Mouse (Mus musculus) limb, embryonic 10.5 days (tissue): ENCODE data around the gene Serping1. TPM values are rescaled to one million over a fixed set of nuclear protein-coding genes. Genes with fewer than 3 reads are reported as not detected.
"Not testable (repeated sequence)": the region's sequence is repeated elsewhere in the genome, so short reads cannot be mapped to it uniquely, and the experiment has no call there.

ENCODE experiments used
- DNase-seq: peaks from one replicate; pipeline ENCODE4 v3.0.0-alpha.2; 2017; ENCODE audit warnings: low spot score
- H3K27ac ChIP-seq: fragments of 300-500 bp; sonication (generic); 2 replicates; pipeline ENCODE4 v1.5.1; 2016; ENCODE audit warnings: mild to moderate bottlenecking
- H3K27me3 ChIP-seq: fragments of 300-500 bp; sonication (generic); 2 replicates; pipeline ENCODE4 v1.6.1; 2016; ENCODE audit warnings: low read depth, mild to moderate bottlenecking; ENCODE audit not compliant: poor library complexity, severe bottlenecking
- H3K36me3 ChIP-seq: fragments of 300-500 bp; sonication (generic); 2 replicates; pipeline ENCODE4 v1.6.1; 2016; ENCODE audit warnings: mild to moderate bottlenecking, moderate library complexity
- H3K4me1 ChIP-seq: fragments of 300-500 bp; sonication (generic); 2 replicates; pipeline ENCODE4 v1.6.1; 2016
- H3K4me3 ChIP-seq: fragments of 300-500 bp; sonication (generic); 2 replicates; pipeline ENCODE4 v1.5.1; 2016; ENCODE audit warnings: mild to moderate bottlenecking, moderate library complexity
- H3K9me3 ChIP-seq: fragments of 300-500 bp; sonication (generic); replicated peaks from 2 replicates; pipeline ENCODE4 v1.6.1; 2016; ENCODE audit warnings: mild to moderate bottlenecking
- WGBS: fragments of 180-500 bp; shearing (Covaris S2); methylation state at CpG from one replicate; pipeline ENCODE4 v1.1.7; 2016; 5-methylcytosine and 5-hydroxymethylcytosine counted together
- polyA plus RNA-seq: library from polyadenylated mRNA; unstranded; fragments of >200 nt; fragmentation: Nextera tagmentation; extraction: Ambion mirVana; gene quantifications from 2 replicates; pipeline ENCODE4 v1.2.1, GENCODE M21; 2016

Serping1 gene
- 9.3 and 10.8 TPM in 2 replicates for polyA plus RNA-seq

- H3K27ac ChIP-seq = peak within 1 kb of the TSS; percentile 91
- no peak for DNase-seq
- no peaks in the 10 kb centered on the region for H3K27me3 ChIP-seq
- no peaks in the 10 kb centered on the region for H3K9me3 ChIP-seq
- 63% methylated on average over 9 of the region's 9 CpGs for WGBS
- no peaks in the 10 kb centered on the region for H3K36me3 ChIP-seq
- peaks cover 16% of the 10 kb centered on the region for H3K4me1 ChIP-seq
- peak within 1 kb of the TSS; percentile 50 for H3K4me3 ChIP-seq
Observed at GRCm38 (mm10) chr2:84775241-84775640, at the start of gene Serping1. Gene Serping1 (minus strand): TSS chr2:84775444.

- 46% methylated on average over 2 of the region's 2 CpGs for WGBS
- H3K27me3 ChIP-seq = no peaks in the 10 kb centered on the region; the same call in 1 of the 2 replicates
- H3K36me3 ChIP-seq = no peaks in the 10 kb centered on the region
- H3K4me1 ChIP-seq = peaks cover 30% of the 10 kb centered on the region
- peak overlapping the region; percentile 72 for H3K27ac ChIP-seq
- no peak for DNase-seq
- H3K9me3 ChIP-seq = no peaks in the 10 kb centered on the region
- no peak overlapping the region for H3K4me3 ChIP-seq
Observed at GRCm38 (mm10) chr2:84823237-84823636, 48.0 kb upstream of the Serping1 start.

GRCm38 (mm10) chr2:84822552-84822951 lies 47.3 kb upstream of the Serping1 start, which contains the start of gene Smtnl1:
Gene Smtnl1 (minus strand): TSS chr2:84822652.
- Histone ChIP-seq H3K9me3 (no peaks in the 10 kb centered on the region), H3K4me3 (no peak within 1 kb of the TSS), H3K27me3 (no peaks in the 10 kb centered on the region; the same call in 1 of the 2 replicates), H3K36me3 (no peaks in the 10 kb centered on the region), H3K27ac (peak within 1 kb of the TSS; percentile 72), H3K4me1 (peaks cover 23% of the 10 kb centered on the region)
- WGBS = 69% methylated on average over 13 of the region's 13 CpGs
- no peak for DNase-seq

- Histone ChIP-seq H3K36me3 (no peaks in the 10 kb centered on the region), H3K9me3 (no peaks in the 10 kb centered on the region), H3K4me1 (peaks cover 15% of the 10 kb centered on the region), H3K4me3 (no peak overlapping the region), H3K27ac (no peak overlapping the region), H3K27me3 (no peaks in the 10 kb centered on the region; the same call in 1 of the 2 replicates)
- DNase-seq = no peak
- 74% methylated on average over 3 of the region's 3 CpGs for WGBS
Observed at GRCm38 (mm10) chr2:84819861-84820260, 44.6 kb upstream of the Serping1 start.

GRCm38 (mm10) chr2:84812676-84813075 lies 37.4 kb upstream of the Serping1 start:
- Histone ChIP-seq H3K4me1 (peaks cover 9% of the 10 kb centered on the region), H3K4me3 (no peak overlapping the region), H3K9me3 (no peaks in the 10 kb centered on the region), H3K27me3 (no peaks in the 10 kb centered on the region), H3K36me3 (no peaks in the 10 kb centered on the region), H3K27ac (no peak overlapping the region)
- DNase-seq = no peak
- 81% methylated on average over 6 of the region's 6 CpGs for WGBS

- 89% methylated on average over 7 of the region's 7 CpGs for WGBS
- Histone ChIP-seq H3K27ac (0 out of 2 replicates have a peak overlapping the region, but pooled peaks have one; percentile 30), H3K9me3 (no peaks in the 10 kb centered on the region), H3K27me3 (no peaks in the 10 kb centered on the region), H3K4me1 (peaks cover 9% of the 10 kb centered on the region), H3K36me3 (no peaks in the 10 kb centered on the region), H3K4me3 (no peak overlapping the region)
- no peak for DNase-seq
Observed at GRCm38 (mm10) chr2:84811880-84812279, 36.6 kb upstream of the Serping1 start.

- Histone ChIP-seq H3K27ac (peak overlapping the region; percentile 75), H3K9me3 (no peaks in the 10 kb centered on the region)
- WGBS = 40% methylated on average over 26 of the region's 26 CpGs
Observed at GRCm38 (mm10) chr2:84810886-84811577, 35.8 kb upstream of the Serping1 start.

GRCm38 (mm10) chr2:84810526-84810885 lies 35.3 kb upstream of the Serping1 start:
- DNase-seq = no peak

More at GRCm38 (mm10) chr2:84810886-84811577, 35.8 kb upstream of the Serping1 start:
- Histone ChIP-seq H3K4me1 (peaks cover 9% of the 10 kb centered on the region), H3K27me3 (no peaks in the 10 kb centered on the region), H3K4me3 (peak overlapping the region; percentile 37), H3K36me3 (no peaks in the 10 kb centered on the region)
- peak; percentile 86 for DNase-seq

GRCm38 (mm10) chr2:84809330-84809729 lies 34.1 kb upstream of the Serping1 start:
- Histone ChIP-seq H3K27ac (no peak overlapping the region), H3K4me3 (no peak overlapping the region), H3K36me3 (no peaks in the 10 kb centered on the region), H3K4me1 (peaks cover 9% of the 10 kb centered on the region), H3K27me3 (no peaks in the 10 kb centered on the region), H3K9me3 (no peaks in the 10 kb centered on the region)
- DNase-seq = no peak

More at GRCm38 (mm10) chr2:84810526-84810885, 35.3 kb upstream of the Serping1 start:
- no peaks in the 10 kb centered on the region for H3K9me3 ChIP-seq
- peak overlapping the region; percentile 75; the same call in 1 of the 2 replicates for H3K27ac ChIP-seq
- no peak overlapping the region for H3K4me3 ChIP-seq
- H3K4me1 ChIP-seq = peaks cover 9% of the 10 kb centered on the region
- H3K27me3 ChIP-seq = no peaks in the 10 kb centered on the region
- WGBS = 81% methylated on average over 6 of the region's 6 CpGs
- H3K36me3 ChIP-seq = no peaks in the 10 kb centered on the region

- H3K4me3 ChIP-seq = no peak overlapping the region
- no peak for DNase-seq
- no peaks in the 10 kb centered on the region for H3K9me3 ChIP-seq
- H3K27me3 ChIP-seq = no peaks in the 10 kb centered on the region
- WGBS = 56% methylated on average over 5 of the region's 5 CpGs
- no peaks in the 10 kb centered on the region for H3K36me3 ChIP-seq
- H3K27ac ChIP-seq = no peak overlapping the region
- H3K4me1 ChIP-seq = peaks cover 9% of the 10 kb centered on the region
Observed at GRCm38 (mm10) chr2:84806546-84806945, 31.3 kb upstream of the Serping1 start.

- Histone ChIP-seq H3K9me3 (no peaks in the 10 kb centered on the region), H3K27ac (no peak overlapping the region), H3K36me3 (no peaks in the 10 kb centered on the region), H3K4me3 (no peak overlapping the region), H3K4me1 (peaks cover 5% of the 10 kb centered on the region), H3K27me3 (no peaks in the 10 kb centered on the region)
- no peak for DNase-seq
- WGBS = 88% methylated on average over 7 of the region's 7 CpGs
Observed at GRCm38 (mm10) chr2:84803963-84804362, 28.7 kb upstream of the Serping1 start.

- H3K4me3 ChIP-seq, DNase-seq, H3K27ac ChIP-seq, H3K36me3 ChIP-seq, H3K9me3 ChIP-seq, H3K27me3 ChIP-seq: not testable (repeated sequence)
- WGBS = 84% methylated on average over 5 of the region's 5 CpGs
- H3K4me1 ChIP-seq = peaks cover 14% of the 10 kb centered on the region
Observed at GRCm38 (mm10) chr2:84801223-84801622, 26.0 kb upstream of the Serping1 start.

- H3K27ac ChIP-seq = no peak overlapping the region
- no peak for DNase-seq
- H3K36me3 ChIP-seq = no peaks in the 10 kb centered on the region
- peaks cover 14% of the 10 kb centered on the region for H3K4me1 ChIP-seq
- H3K27me3 ChIP-seq = no peaks in the 10 kb centered on the region
- no peak overlapping the region for H3K4me3 ChIP-seq
- H3K9me3 ChIP-seq = no peaks in the 10 kb centered on the region
- 88% methylated on average over 4 of the region's 4 CpGs for WGBS
Observed at GRCm38 (mm10) chr2:84800304-84800703, 25.1 kb upstream of the Serping1 start.
